Mouse (Mus musculus) T-helper 17 cell (primary cell): Measurements from ENCODE around the gene Dnaja4.
"Not testable (repeated sequence)": the region's sequence is repeated elsewhere in the genome, so short reads cannot be mapped to it uniquely, and the experiment has no call there.

Experiments used
- in situ Hi-C, 2 experiments: fragments of 300-600 bp; cut with MboI, MseI; formaldehyde crosslinking; loops; 1 replicate in 1 of 2; 2 replicates in 1 of 2; pipeline ENCODE4 v1.15.1; 2025; ENCODE audit warnings: high pct_unique_total_duplicates in 2 of 2

Gene Dnaja4

DNA sequence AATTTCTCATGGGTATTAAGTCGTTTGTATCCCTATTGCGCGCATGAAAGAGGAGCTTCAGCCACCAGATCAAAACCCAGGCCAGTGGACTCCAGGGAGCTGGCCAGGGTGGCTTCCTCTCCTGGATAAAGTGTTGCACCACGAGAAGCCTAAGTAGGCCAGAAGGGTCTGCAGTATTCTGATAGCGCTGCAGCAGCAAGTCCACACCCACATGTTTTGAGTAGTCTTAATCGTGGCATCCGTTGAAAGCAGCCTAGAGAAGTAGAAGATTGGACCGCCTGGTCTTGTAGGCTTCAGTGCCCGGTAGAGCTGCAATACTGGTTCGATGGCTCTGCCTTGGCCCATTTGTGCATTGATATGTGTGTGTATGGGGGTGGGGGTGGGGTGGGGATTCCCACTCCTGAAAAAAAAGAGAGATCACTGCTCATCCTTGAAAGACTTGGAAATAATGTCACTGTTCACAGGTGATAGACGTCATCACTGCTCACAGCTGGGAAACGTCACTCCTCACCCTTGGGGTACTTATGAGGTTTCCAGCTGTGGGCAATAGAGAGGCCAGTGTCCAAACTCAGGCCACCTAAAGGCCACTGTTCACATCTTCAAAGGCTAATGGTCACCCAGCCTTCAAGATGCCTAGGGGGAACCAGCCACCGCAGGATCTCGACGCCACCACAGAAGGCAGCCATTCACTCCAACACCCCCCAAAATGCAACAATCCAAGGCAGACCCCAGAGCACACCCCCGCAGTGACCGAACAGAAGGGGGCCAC lies at the start of gene Dnaja4:
Gene Dnaja4, plus strand, starts transcription at position 556 of the 769 bp plus-strand sequence.
- in situ Hi-C loops = no loop called here

DNA sequence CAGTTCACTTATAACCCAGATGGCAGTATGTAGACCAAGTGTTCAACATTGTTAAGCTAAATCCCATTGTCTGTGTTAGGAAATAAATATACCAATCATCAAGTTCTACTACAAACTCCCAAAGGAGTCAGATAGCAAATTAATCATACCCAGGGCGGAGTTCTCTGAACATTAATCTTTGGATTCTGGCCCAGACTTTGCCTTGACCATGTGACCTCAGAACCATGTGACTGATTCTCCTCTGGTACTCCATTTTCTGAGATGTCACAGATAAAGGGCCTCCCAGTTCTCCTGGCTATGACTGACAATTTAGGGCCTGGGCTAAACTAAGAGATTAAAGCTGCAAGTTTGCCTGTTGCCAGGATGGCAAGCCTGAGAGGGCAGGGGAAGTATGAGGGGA lies 49.3 kb upstream of the Dnaja4 start:
- in situ Hi-C loops = loop anchor here in 1 of 2 experiments (25.0 kb wide), 1 partner anchor 462 kb away; no protein-coding TSS in a partner anchor

DNA sequence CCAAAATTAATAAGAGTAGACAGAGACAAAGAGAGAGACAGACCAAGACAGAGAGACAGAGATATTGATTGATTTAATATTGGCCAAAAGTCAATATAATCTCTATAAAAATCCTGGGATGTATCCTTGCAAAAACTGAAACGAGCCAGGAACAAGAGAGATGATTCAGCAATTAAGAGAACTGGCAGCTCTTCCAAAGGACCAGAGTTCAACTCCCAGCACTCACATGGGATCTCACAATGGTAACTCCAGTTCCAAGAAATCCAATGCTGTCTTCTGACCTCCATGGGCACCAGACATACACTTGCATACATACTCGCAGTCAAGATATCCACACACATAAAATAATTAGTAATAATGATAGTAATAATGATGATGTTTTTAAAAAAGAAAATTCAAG lies 45.9 kb upstream of the Dnaja4 start:
- in situ Hi-C loops = no loop called here

DNA sequence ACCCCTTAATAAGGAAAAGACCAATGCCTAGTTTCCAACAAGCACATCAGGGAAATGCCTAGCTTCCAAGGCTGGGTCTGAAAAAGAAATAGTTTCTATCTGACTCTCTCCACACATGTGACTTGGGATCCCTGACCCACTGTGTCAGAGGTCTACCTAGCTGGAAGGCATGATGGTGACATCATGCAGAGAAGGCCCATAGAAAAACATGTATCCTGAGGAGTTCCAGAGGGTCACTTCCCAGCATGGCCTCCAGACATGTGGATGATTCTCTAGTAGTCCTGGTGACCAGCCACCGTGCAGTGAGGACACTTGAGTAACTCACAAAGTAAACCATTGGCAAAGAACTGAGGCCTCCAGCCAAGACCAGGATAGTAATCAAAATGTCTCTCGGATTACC lies 42.8 kb upstream of the Dnaja4 start:
- in situ Hi-C loops = no loop called here

DNA sequence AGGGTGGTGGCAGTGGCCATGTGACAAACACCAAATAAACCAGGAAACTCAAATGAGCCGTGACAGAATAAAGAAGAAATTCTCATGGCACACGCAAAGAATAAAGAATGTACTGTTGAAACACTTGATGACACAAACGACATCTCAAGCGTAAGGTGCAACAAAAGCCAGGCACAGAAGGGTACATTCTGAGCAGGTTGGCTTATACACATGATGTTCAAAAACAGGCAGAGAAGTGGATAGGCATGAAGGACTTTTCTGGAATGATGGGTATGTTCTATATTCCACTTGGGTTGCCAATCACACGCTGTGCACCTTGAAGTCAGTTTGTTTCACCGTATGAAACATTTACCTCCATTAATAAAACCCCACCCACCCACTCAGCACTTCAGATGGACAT lies 42.3 kb upstream of the Dnaja4 start:
- in situ Hi-C loops = no loop called here

DNA sequence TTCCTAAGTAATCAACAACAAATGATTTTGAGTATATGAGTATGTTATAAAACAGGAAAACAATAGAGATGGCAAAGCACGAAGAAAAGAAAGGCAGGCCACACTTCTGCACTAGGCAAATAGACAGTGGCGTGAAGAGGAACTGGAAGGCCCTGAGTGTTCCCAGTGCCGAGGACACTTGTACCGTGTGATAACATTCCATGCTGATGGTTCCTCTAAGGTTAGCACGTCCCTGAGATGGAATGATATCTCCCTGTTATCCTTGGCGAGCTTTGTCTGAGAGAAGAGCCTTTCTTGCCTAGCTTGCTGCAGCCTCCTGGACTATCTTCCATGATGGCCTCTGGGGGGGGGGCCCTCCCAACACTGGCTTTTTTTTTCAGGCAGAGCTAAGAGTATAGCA lies 39.9 kb upstream of the Dnaja4 start:
- in situ Hi-C loops = no loop called here

DNA sequence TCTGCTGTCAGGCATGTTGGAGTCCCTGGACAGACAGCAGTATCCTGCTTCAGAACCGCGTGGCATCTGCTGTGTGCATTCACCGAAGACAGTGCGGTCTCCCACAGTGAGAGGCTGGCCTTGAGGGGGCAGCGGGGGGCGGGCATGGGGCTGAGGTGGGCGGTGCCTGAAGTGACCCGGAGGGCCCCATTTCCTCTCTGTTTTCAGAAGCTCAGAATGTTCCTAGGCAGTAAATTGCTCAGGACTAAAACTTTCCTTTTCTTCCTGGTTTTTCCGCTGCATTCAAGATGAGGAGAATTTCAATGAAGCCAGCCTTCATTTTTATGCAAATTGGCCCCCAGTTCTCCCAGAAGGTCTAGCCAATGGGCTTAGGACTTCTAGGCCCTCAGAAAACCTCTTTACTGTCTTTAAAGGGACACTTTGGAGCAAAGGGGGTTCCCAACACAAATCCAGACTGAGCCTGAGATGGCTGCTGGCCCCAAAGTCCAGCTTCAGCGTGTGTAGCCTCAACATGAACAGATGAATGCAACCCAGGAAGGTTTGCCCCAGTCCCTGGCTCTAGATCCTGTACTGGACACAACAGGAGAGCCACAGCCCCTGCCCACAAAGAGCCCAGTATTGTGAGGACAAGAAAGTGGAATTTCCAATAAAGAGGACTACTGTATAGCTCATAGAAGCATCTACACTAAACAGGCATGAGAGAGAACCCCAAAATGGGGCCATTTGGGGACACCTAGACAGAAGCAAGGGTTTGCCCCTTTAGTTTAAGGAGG lies 36.9 kb upstream of the Dnaja4 start, which contains the start of gene Acsbg1:
Gene Acsbg1, minus strand, starts transcription at position 266 of the 773 bp plus-strand sequence.
- in situ Hi-C loops = no loop called here

DNA sequence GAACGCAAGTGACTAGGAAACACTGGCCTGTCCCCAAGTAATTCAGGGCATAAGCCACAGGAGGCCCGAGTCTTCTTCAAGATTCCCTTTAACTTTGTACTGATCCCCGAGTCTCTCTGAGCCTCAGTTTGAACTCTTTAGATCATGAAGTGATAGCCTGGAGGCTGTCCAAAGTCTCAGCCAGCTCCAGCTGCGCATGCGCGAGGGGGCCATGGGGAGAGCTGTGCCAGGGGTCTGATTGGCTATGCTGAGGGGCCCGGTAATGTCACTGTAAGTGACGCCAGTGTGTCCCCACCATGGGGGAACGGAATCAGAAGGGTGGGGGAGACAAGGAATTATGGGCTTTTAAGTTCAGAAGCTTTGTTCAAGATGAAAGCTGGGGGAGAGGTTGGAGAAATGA lies 34.3 kb upstream of the Dnaja4 start:
- in situ Hi-C loops = no loop called here

DNA sequence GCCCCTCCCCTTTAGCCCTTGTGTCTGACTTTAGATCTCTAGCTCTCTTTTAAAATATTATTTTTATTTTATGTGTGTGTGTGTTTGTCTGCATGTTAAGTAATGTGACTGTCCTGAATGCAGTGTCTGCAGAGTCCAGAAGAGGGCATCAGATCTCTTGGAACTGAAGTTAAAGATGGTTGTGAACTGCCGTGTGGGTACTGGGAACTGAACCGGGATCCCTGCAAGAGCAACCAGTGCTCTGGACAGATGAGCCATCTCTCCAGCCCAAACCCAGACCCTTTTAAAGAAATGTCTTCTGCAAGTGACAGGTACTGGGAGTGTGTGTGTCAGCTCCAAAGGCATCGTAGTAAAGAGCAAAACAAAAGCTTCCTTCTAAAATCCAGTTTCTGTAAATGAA lies 32.6 kb upstream of the Dnaja4 start:
- in situ Hi-C loops = no loop called here

DNA sequence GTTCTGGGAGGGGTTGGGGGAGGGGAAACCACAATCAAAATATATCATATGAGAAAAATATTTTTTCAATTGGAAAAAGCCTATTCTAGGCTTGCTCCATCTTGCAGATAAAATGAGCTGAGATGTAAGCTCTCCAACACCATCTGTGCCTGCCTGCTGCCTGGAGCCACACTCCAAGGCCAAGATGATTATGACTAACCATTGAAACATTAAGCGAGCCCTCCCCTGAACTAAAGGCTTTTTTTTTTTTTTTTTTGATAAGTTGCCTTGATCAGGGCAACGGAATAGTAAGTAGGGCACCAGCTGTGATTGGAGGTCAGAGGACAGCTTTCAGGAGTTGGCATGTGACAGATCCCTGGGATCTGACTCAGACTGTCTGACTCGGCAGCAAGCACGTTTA lies 30.2 kb upstream of the Dnaja4 start:
- in situ Hi-C loops = no loop called here

DNA sequence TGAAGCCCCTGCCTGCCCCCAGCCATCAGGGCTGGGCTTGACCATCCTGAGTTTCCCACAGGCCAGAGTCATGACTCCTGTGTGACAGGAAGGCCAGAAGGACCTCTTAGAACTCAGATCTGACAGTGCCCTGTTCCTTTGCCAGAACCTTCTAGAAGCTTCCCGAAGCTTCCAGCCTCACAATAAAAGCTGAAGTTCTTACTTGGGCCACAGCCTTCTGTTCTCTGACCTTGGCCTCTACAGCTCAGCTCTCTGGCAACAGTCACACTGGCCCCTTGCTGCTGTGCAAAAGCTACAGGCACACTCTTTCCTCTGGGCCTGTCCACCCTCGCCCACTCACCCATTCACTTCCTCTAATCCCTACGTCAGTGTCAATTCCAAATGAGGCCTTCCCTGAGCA lies 26.7 kb upstream of the Dnaja4 start:
- in situ Hi-C loops = no loop called here

DNA sequence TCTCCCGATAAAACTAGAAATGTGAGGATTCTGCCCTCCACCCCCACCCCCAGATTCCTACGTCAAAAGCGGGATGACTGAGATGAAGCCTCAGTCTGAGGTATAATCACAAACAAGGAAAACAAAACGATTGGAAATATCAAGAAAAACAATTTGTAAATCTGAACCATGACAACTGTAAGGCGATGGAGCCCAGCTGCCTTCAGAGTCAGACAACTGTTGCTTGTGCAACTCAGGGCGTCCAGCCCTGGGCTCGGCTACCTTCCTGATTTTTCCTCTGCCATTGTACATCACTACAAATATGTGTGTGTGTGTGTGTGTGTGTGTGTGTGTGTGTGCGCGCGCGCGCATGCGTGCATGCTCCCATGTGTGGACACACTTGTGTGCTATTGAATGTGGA lies 24.8 kb upstream of the Dnaja4 start:
- in situ Hi-C loops = no loop called here

DNA sequence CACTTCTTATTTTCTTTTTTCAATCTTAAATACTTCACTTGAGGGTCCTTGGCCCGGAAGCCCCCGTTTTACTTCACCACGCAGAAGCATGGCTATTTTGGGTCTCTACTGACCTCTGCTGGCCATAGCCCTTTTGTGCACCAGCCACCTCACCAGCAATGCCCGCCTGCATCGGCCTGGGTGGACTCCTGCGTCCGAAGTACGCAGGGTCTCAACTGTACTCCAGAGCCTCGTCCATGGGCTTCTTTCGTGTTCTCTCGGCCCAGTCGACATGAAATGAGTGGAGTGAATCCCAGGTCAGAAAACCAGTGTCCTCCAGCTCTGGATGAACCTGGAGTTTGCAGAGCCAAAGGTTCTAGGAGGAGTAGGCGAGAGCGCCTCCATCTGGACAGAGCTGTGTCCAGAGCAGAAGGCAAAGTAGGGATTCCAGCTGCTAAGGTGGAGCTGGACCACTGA lies 22.1 kb upstream of the Dnaja4 start:
- in situ Hi-C loops = loop anchor here in 1 of 2 experiments (5.0 kb wide), 1 partner anchor 49 kb away; no protein-coding TSS in a partner anchor

DNA sequence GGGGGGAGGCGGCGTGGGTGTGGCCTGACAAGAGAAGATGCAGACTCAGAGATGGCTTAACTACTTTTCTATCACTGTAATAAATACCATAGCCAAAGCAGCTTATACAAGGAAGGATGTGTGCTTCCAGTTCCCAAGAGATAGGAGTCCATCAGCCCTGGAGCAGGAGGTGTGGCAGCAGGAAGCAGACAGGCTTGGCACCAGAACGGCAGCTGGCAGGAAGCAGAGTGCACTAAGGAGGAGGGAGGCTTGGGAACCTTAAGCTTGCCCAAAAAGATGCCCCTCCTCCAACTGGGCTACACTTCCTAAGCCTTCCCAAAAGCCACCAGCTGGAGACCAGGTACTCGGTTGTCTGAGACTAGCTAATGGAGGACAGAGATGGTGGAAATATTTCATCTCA lies 15.8 kb upstream of the Dnaja4 start:
- in situ Hi-C loops = no loop called here

DNA sequence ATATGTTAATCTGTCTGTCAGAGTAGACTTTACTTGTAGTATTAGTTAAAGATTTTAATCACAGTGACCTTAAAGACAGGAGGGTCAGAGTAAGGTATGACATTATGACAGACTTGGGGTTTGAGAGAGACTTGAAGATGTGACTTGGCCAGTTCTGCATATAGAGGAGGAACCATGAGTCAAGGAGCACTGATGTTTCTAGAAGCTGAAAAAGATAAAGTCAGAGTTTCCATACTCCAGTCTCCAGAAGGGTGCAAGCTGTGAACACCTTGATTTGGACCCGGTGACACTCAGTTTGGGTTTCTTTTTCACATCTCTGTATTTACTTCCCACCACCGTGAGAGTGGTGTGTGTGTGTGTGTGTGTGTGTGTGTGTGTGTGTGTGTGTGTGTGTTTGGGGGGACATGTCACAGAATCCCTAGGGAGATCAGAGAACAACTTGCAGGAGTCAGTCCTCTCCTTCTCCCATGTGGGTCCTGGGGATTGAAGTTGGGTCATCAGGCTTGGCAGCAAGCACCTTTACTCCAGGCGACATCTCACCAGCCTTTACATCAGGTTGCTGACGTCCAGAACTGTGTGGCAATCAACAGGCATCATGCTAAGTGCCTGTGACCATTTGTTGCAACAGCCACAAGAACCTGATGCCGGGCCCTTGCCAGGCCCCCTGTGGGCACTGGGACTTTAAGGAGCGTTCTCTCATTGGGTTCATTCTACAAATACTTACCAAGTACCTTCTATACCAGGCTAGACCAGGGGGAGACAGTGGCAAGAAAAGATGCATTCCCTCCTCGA lies 14.7 kb upstream of the Dnaja4 start:
- in situ Hi-C loops = no loop called here

DNA sequence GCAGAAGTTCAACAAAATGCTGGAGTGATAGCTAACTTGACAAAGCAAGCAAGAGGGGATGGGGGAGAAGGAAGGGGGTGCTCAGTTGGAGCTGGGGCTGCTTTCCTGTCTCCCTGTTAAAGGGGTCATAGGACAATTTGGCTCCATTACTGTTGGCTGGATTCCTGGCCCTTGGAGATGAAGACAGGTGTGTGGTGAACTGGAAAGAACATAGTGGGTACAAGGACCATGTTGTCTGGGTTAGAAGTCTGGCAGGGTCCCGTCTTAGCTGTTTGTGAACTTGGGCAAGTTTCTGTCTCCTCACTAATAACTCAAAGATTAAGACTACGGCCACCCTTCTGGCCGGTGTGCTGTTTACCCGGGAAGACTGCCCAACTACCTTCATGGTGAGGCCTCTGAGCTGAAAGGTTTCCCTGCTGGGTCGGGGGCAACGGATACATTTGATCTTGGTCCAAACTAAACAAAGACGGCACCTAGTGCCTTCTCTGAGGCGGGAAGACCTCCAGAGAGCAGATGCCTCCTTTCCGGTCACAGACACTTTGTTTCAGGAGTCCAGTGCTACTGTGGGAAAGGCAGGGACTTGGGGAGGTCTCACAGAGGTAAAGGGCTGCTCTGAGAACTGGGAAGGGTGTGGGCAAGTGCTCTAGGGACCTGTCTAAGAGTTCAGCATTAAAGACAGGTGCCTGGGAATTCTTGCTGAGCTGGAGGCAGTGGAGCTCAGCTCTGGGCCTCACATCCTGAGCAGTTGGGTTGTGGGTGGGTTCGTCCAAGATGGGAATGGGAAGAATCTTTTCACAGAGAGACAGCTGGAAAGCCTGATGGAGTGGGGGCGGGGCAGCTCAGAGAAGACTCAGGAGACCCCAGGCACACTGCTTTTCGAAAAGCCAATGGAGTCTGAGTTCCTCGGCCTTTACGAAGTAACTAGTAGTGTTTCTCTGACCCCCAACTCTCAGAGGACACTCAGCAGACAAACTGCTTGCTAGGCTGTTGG lies 11.1 kb upstream of the Dnaja4 start:
- in situ Hi-C loops = no loop called here

DNA sequence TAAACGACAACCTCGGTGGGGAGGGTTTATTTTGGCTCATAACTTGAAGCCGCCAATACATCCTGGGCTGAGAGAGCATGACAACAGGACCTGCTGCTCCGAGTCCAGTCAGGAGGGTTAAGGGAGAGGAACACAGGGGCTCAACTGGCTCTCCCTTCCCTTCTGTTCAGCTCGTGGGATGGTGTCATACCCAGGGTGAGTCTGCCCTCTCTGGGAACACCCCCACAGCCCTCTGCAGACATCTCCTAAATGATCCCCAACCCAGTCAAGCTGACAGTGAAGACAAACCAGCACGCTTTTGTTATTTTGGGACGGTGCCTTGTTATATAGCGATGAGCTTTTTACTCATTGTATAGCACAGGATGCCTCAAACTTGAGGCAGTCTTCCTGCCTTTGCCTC lies 9.2 kb upstream of the Dnaja4 start:
- in situ Hi-C loops = no loop called here

DNA sequence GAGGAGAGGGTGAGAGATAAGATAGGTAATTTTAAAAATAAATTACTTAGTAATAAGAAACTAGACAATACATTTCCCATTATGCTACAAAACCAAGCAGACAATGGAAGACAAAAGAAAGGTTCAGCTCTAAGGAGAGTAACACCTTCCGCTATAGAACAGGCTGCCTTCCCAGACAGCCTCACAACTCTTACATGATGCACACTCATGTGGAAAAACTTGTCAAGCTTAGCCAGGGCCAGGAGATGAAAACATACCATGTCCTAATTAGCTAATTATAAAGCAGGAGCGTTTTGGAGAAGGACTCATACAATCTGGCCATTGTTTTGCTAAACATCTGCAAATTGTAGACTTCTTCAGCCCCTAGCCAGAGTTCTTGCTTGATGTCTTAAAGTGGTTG lies 8.0 kb upstream of the Dnaja4 start:
- in situ Hi-C loops = not testable (repeated sequence)

DNA sequence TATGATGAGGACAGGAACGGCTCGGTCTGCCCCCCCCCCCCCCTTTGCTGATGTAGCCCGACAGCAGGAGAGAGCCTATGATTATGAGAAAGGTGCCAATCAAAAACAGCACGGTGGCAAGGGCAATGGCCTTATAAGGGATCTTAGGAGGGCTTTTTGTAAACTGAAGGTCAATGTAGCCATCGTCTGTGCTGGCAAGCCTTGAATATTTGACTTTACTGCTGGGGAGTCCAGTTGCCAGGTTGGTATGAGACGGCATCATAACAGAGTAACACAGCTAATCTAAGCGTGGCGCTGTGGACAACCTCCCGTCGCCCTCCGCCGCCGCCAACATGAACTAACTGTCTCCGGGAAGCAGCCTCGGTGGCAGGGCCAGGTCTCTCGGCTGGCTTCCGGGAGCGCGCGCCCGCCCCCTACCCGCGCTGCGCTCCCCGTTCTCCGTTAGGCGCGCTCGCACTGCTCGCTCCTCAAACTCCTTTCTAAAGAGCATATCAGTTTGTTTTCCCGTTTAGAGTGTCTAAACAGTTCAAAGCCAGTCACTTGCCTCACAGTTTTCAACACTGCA lies 7.3 kb upstream of the Dnaja4 start:
- in situ Hi-C loops = not testable (repeated sequence)

DNA sequence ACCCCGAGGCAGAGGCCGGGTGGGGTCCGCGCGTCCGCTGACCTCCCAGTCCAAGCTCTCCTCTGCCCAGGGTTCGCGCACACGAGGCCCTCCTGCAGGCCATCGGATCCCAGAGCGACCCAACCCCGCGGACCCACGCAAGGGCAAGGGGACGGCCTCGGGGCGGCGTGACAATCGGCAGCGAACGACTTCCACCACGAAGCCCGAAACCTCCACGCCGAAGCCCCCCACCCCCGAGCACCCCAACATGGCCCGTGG lies 343 bp downstream of the Dnaja4 start:
- in situ Hi-C loops = no loop called here
